Mouse (Mus musculus) liver, postnatal 0 days (tissue): ENCODE results near the gene Tmem259.

ENCODE experiments used
- CTCF ChIP-seq: sonication (generic); IDR thresholded peaks from 2 replicates; pipeline ENCODE4 v1.5.1; 2016; ENCODE audit warnings: antibody characterized with exemption, low read depth
- EP300 ChIP-seq: IDR thresholded peaks from 2 replicates; pipeline ENCODE4 v1.6.1; 2016; ENCODE audit warnings: antibody characterized with exemption, low read depth, mild to moderate bottlenecking

- TF ChIP-seq EP300 (no peak), CTCF (no peak)
Observed at GRCm38 (mm10) chr10:80027681-80028520, 43.8 kb upstream of the Tmem259 start.
